Mouse (Mus musculus): ENCODE measurements at regions not wholly inside any gene's neighbourhood (a gene's known extent, or its start where the extent isn't known, plus 50 kb on each side); places are given as distances from the start of the nearest gene placed in this dataset.

DNA sequence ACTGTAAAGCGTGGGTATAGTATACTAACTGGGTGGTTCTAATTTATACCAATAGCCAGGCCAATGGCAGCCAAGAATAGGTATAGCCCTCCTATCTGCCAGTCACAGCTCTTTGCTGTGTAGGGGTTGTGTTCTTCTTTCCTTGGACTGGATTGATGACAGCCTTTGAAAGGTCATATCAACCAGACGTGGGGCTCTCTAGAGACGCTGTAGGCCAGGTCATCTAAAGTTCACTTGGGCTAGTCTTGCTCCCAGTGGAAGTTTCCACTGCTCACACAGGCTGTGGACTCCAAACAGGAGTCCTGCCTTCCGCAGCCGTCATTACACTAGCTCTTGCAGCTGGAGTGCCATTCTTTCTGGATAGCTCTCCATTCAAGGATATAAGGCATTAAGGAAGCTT is 220.3 kb downstream of the Gja1 start:
- DNase-seq, result peak; percentile 4 to 7

GRCm38 (mm10) chr10:56598191-56598590 is 221.1 kb downstream of the Gja1 start:
- no peak for DNase-seq

DNA sequence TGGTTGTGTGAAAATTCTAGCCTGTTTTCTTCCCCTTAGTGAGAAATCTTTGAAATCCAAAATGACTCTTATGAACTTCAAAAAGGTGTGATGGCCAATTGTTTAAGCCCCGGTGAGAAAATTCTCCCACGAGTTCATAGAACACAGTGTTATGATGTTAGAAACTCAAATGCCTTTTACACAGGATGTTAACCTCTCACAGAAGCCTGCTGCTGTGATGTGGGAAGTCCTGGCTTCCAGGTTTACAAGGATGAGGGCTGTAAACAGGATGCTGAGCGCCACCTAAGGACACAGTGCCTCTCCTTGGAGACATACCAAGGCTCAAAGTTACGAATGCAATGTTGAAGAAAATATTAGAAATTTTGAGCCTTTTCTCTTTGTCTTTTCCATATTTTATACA is 222.8 kb downstream of the Gja1 start:
- peak; percentile 11 to 24 for DNase-seq

- no peak for DNase-seq
Observed at GRCm38 (mm10) chr10:56611564-56612288, 234.6 kb downstream of the Gja1 start.

- no peak for DNase-seq
Observed at GRCm38 (mm10) chr10:56642656-56643055, 265.5 kb downstream of the Gja1 start.

GRCm38 (mm10) chr10:56643376-56644135 is 266.4 kb downstream of the Gja1 start:
- DNase-seq, result peak in 1 of 2 experiments; percentile 3

GRCm38 (mm10) chr10:56660501-56660900 is 283.4 kb downstream of the Gja1 start:
- DNase-seq, result no peak

DNA sequence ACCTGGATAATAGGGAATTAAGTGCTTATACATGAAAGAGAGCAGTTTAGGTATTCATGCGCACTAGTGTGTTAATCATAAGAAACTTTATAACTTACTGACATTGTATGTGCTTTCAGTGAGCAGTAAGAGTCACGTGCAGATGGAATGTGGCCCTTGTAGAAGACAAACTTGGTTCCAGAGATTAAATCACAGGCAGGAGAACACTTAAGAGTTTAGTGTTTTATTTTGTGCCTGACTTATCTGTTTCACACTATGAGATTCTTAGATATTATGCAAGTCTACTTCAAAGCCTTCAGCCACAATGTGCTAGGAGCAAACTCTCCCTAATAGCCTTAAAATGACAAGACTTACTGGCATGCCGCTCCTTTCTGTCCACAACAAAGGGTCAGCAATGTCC is 296.8 kb downstream of the Gja1 start:
- DNase-seq, result no peak

DNA sequence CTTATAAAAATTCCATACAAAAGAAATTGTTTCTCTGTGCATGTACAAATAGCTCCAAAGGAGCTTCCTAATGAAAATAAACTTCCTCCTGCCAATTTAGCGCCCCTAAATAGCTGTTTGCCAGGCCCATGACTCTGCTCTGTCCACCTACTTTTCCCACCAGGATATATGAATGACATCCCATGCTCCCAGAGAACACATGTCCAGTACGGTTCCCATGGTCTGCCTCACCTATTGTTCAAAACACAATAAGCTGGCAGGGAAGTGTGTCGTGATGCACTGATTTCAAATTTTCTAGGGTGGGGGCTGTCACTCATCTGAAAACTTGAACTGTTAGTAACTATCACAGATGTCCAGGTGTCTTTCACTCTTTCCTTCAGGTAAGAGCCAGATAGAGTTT is 305.8 kb downstream of the Gja1 start:
- no peak for DNase-seq

DNA sequence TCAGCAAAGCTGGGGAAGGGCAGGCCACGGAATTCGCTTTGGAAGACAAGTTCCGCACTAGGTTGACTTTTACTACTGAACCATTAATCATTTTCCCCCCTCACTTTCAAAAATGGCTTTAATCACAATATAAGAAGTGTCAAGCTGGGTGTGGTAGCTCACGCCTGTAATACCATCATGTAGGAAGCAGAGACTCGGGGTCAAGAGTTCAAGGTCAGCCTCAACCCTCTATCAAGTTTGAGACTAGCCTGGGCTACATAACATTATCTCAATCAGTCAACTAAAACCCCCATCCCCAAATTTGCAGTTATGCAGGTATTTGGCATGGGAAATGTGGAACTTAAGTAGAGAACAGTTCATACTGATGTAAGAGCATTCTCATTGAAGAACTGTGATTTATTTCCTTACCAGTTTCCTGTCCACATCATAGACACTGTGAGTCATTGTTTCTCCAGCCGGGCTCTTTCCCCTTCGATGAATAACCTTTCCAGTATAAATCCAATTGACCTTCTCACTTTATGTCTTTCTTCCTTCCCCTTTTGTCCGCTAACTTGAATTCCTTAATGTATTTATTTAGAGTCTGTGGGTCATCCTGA is 308.6 kb downstream of the Gja1 start:
- DNase-seq, result peak in 1 of 2 experiments; percentile 15

GRCm38 (mm10) chr10:56691467-56691866 is 314.3 kb downstream of the Gja1 start:
- no peak for DNase-seq

- no peak for DNase-seq
Observed at GRCm38 (mm10) chr10:56695100-56695499, 318.0 kb downstream of the Gja1 start.

DNA sequence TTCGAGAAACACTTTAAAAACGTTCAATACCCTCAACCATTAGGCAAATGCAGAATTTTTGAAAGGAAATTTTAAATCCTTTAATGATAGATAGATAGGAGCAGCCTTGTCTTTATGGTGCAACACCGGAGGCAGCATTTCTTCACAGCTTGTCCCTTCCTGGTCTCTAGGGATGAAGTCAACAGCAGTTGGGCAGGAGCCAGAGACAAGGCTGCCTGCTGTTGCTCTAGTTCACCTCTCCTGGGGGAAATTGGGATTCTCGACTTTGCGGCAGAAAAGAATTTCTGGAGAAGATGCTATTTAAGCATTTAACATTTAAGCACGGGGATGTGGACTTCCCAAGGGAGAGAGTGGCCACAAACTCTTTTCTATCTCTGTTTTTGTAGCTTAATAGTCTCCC is 323.0 kb downstream of the Gja1 start:
- DNase-seq, result peak in 1 of 2 experiments; percentile 24

GRCm38 (mm10) chr10:56708411-56708810 is 331.3 kb downstream of the Gja1 start:
- DNase-seq, result no peak

DNA sequence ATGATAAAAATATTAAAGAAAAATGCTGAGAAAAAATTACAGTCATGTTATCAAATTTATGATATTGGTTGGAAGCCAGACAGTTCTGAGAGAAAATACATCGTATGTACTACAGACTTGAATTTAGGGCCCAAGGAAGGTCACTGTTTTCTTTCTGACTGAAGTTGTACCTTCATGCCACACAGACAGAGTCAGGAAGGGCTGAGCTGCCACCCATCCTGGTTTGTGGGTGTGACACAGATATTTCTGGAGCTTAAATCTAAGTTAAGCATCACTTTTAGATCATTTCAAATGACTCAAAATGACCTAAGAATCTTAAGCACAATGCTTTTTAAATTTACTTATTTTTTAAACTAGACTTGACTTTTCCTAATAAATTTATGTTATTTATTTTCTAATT is 331.8 kb downstream of the Gja1 start:
- DNase-seq, result no peak

GRCm38 (mm10) chr10:56712611-56713105 is 335.5 kb downstream of the Gja1 start:
- peak in 1 of 2 experiments; percentile 1 for DNase-seq

DNA sequence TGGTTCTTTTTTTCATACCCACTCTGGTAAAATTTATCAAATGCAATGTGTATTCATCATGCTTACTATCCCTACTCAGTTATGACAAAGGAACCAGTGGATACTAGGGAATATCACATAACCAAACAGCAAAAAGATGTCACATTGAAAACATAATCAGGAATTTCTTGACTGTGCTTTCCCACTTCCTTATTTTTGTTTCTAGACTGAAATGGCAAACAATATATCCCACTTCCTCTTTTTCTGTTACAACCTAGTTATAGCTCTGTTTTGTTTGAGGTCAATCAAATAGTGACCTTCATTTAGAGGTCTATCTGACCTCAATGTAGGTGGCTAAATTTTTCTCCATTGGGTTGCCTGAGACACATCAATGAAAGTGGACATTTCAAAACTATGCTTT is 359.9 kb downstream of the Gja1 start:
- no peak for DNase-seq

GRCm38 (mm10) chr10:56739621-56740020 is 362.5 kb downstream of the Gja1 start:
- DNase-seq, result no peak

DNA sequence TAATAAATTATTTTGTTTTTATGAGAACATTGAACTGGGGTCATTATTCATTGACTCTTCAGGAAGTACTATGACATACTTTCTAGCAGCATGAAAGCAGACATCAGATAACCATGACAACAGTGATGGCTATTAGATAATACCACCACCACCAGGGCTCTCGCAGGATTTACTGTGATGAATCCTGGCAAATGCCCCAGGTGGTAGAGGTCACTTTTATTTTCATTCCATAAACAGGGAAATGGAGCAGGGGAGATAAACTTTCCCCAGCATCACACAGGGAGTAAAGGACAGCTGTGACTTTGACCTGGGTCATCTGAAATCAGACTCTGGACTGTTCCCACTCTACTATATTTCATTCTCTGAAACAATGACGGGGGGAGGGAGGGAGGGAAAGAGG is 375.0 kb downstream of the Gja1 start:
- DNase-seq, result peak; percentile 5 to 31

DNA sequence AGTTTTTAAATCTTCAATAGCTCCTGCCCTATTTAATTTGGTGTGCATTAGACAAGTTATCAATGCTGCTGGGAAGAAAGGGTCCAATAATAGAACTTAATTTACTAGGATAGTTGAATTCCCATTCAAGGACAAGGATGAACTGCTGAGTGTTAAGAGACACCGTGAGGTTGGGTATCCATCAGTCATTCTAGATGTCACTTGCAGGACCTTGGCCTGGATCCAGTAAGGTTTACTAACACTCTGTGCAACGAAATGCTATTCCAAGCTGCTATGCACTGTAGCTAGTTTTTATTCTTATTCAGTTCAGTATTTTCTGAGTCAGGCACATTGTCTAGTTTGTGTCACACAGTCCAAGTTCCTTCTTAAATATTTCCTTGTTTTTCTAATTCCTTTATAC is 376.4 kb downstream of the Gja1 start:
- no peak for DNase-seq

GRCm38 (mm10) chr10:56754546-56755175 is 377.5 kb downstream of the Gja1 start:
- DNase-seq, result peak; percentile 9 to 24

DNA sequence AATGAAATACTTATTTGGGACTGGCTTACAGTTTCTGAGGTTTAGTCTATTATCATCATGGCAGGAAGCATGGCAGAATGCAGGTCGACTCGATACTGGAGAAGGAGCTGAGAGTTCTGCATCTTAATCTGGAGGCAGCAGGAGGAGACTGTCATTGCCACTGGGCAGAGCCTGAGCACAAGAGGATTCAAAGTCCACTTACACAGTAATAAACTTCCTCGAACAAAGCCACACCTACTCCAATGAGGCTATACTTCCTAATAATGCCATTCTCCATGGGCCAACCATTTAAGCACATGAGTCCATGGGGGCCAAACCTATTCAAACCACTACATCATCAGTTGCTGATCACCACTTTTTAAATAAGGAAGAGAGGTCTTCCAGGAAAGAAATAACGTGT is 393.5 kb downstream of the Gja1 start:
- DNase-seq, result no peak

- DNase-seq, result no peak
Observed at GRCm38 (mm10) chr10:56782265-56782664, 405.1 kb downstream of the Gja1 start.
